ENCODE assay signal across 11 mouse cellular contexts in the genomic region with DNA sequence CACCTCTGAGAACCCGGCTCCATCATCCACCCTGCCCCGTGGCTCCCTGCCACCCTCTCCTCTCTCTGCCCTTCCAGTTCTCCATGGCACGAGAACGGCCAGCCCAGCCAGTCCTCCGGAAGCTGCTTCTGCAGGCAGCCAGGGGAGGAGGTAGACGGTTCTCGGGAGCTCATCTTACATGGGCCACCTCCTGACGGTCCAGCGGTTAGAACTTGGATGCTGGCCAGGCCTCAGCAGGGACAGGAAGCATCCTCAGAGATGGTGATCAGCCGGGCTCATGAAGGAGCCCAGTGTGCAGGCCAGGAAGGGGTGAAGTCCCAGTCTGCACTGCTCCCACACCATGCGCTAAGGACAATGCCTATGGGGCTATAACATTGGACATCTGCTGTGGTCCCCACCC. TPM values are rescaled to one million over a fixed set of nuclear protein-coding genes. Genes with fewer than 3 reads are reported as not detected.
DNase-seq lines count a peak whose midpoint lies in the region; ATAC-seq and TF ChIP-seq lines count a peak whose summit lies in the region.
"Had no signal": no experiment of that assay in that cellular context is flagged by ENCODE, and none has a peak within 500 bp of the region (broad histone marks: within the 10 kb centered on the region; RNA-seq: fewer than 3 reads in every experiment).

No protein-coding gene starts in this region.

- peak; percentile 58 for DNase-seq in adrenal gland, adult 2 months
- no peak for DNase-seq in adrenal gland, adult 18-20 months (ENCODE audit: low spot score in 2 of 2)
- peak; percentile 83 for DNase-seq in 3134 (ENCODE audit: extremely low read depth, insufficient read length, low spot score)
- DNase-seq in kidney, postnatal 14 days, result peak; percentile 84
- no peak for DNase-seq in liver, postnatal 0 days
- no peak for DNase-seq in ovary, postnatal 10 days (ENCODE audit: low spot score)
- DNase-seq: spleen, adult 18-20 months had no signal

- no peak overlapping the region for H3K4me2 ChIP-seq in heart, embryonic 12.5 days
- H3K4me2 ChIP-seq in liver, postnatal 0 days (ENCODE audit: low read depth, low read length), result no peak overlapping the region
- no peak overlapping the region for H3K4me2 ChIP-seq in midbrain, embryonic 16.5 days (ENCODE audit: low read length)
- H3K4me2 ChIP-seq: liver, embryonic 15.5 days; neural tube, embryonic 12.5 days had no signal

- H3K27ac ChIP-seq in heart, embryonic 12.5 days (ENCODE audit: poor library complexity, severe bottlenecking), result 0 out of 2 replicates have a peak overlapping the region, but pooled peaks have one; percentile 4
- no peak overlapping the region for H3K27ac ChIP-seq in liver, postnatal 0 days (ENCODE audit: low read depth)
- no peak overlapping the region for H3K27ac ChIP-seq in midbrain, embryonic 16.5 days (ENCODE audit: low read length)
- H3K27ac ChIP-seq: liver, embryonic 15.5 days; neural tube, embryonic 12.5 days had no signal

- no peak overlapping the region for H3K4me3 ChIP-seq in heart, embryonic 12.5 days
- H3K4me3 ChIP-seq in liver, postnatal 0 days (ENCODE audit: low read depth, low read length), result no peak overlapping the region
- H3K4me3 ChIP-seq in midbrain, embryonic 16.5 days (ENCODE audit: low read depth, low read length), result no peak overlapping the region
- H3K4me3 ChIP-seq: liver, embryonic 15.5 days; neural tube, embryonic 12.5 days had no signal

- H3K36me3 ChIP-seq in heart, embryonic 12.5 days, result no peaks in the 10 kb centered on the region
- no peaks in the 10 kb centered on the region for H3K36me3 ChIP-seq in liver, postnatal 0 days (replicated peaks; ENCODE audit: insufficient read depth, low read length)
- no peaks in the 10 kb centered on the region for H3K36me3 ChIP-seq in midbrain, embryonic 16.5 days (ENCODE audit: control insufficient read depth, insufficient read depth, low read length)
- H3K36me3 ChIP-seq: liver, embryonic 15.5 days; neural tube, embryonic 12.5 days had no signal

- H3K9ac ChIP-seq in heart, embryonic 12.5 days, result no peak overlapping the region
- no peak overlapping the region for H3K9ac ChIP-seq in liver, postnatal 0 days (replicated peaks)
- no peak overlapping the region for H3K9ac ChIP-seq in midbrain, embryonic 16.5 days (ENCODE audit: low read depth, low read length)
- H3K9ac ChIP-seq: liver, embryonic 15.5 days; neural tube, embryonic 12.5 days had no signal

- peaks cover 9% of the 10 kb centered on the region; the same call in 1 of the 2 replicates for H3K27me3 ChIP-seq in heart, embryonic 12.5 days (replicated peaks)
- no peaks in the 10 kb centered on the region for H3K27me3 ChIP-seq in liver, postnatal 0 days (ENCODE audit: insufficient read depth, low read length)
- no peaks in the 10 kb centered on the region for H3K27me3 ChIP-seq in midbrain, embryonic 16.5 days (ENCODE audit: control insufficient read depth, insufficient read depth, low read depth, low read length)
- H3K27me3 ChIP-seq: neural tube, embryonic 12.5 days had no signal

- TF ChIP-seq CTCF in liver, postnatal 0 days (IDR thresholded peaks at IDR 0.05; ENCODE audit: low read depth), result no peak

- peaks cover 25% of the 10 kb centered on the region for H3K4me1 ChIP-seq in heart, embryonic 12.5 days (replicated peaks)
- peaks cover 14% of the 10 kb centered on the region for H3K4me1 ChIP-seq in liver, postnatal 0 days (ENCODE audit: insufficient read depth)
- H3K4me1 ChIP-seq in midbrain, embryonic 16.5 days (ENCODE audit: control insufficient read depth, insufficient read depth, low read length), result peaks cover 2% of the 10 kb centered on the region; the same call in 1 of the 2 replicates

- no peaks in the 10 kb centered on the region for H3K9me3 ChIP-seq in heart, embryonic 12.5 days (replicated peaks)
- H3K9me3 ChIP-seq in liver, postnatal 0 days (ENCODE audit: low read length), result no peaks in the 10 kb centered on the region
- no peaks in the 10 kb centered on the region for H3K9me3 ChIP-seq in midbrain, embryonic 16.5 days (replicated peaks; ENCODE audit: control insufficient read depth, low read length, poor library complexity, severe bottlenecking)
- H3K9me3 ChIP-seq: liver, embryonic 15.5 days; neural tube, embryonic 12.5 days had no signal

- TF ChIP-seq EP300 in liver, postnatal 0 days (IDR thresholded peaks at IDR 0.05; ENCODE audit: low read depth), result no peak

- no peak for ATAC-seq in heart, embryonic 12.5 days (ENCODE audit: insufficient number of reproducible peaks, low FRiP score)
- ATAC-seq in liver, postnatal 0 days, result no peak
- ATAC-seq in midbrain, embryonic 16.5 days, result no peak

- WGBS in heart, embryonic 12.5 days, result 59% methylated on average over 11 of the region's 11 CpGs
- 53% methylated on average over 11 of the region's 11 CpGs for WGBS in liver, postnatal 0 days (ENCODE audit: insufficient replicate concordance)
- 74% methylated on average over 10 of the region's 11 CpGs for WGBS in midbrain, embryonic 16.5 days

RNA-seq across cellular contexts. Expression of gene 2900026A02Rik, which starts 6.6 kb away (rescaled TPM):
- 10 to 100 TPM; 11.5 to 17.8 TPM for total RNA-seq in adrenal gland, adult 2 months (2021)
- polyA plus RNA-seq in adrenal gland, adult 2 months (2012; rRNA removed), result 11.0 and 12.4 TPM in 2 replicates
- 10 to 100 TPM in 1 of 2 experiments, 1 to 10 TPM in 1; 8.8 to 12.1 TPM for total RNA-seq in adrenal gland, adult 18-20 months (2021)
- 20.0 and 22.8 TPM in 2 replicates for polyA plus RNA-seq in heart, embryonic 12.5 days (2016; fragmentation: Nextera tagmentation; extraction: Ambion mirVana)
- polyA plus RNA-seq in liver, postnatal 0 days (2015; fragmentation: Nextera tagmentation; extraction: Ambion mirVana), result 2.7 and 3.1 TPM in 2 replicates
- 3.8 and 4.2 TPM in 2 replicates for polyA plus RNA-seq in midbrain, embryonic 16.5 days (2015; fragmentation: Nextera tagmentation; extraction: Ambion mirVana)

RNA-seq across cellular contexts. Expression of gene Tmem211, which starts 12.3 kb away (rescaled TPM):
- total RNA-seq in adrenal gland, adult 2 months (2021), result not detected
- not detected in 2 replicates for polyA plus RNA-seq in adrenal gland, adult 2 months (2012; rRNA removed)
- total RNA-seq in adrenal gland, adult 18-20 months (2021), result not detected
- polyA plus RNA-seq in heart, embryonic 12.5 days (2016; fragmentation: Nextera tagmentation; extraction: Ambion mirVana), result not detected in 2 replicates
- polyA plus RNA-seq in liver, postnatal 0 days (2015; fragmentation: Nextera tagmentation; extraction: Ambion mirVana), result not detected in 2 replicates
- polyA plus RNA-seq in midbrain, embryonic 16.5 days (2015; fragmentation: Nextera tagmentation; extraction: Ambion mirVana), result not detected in 2 replicates
- polyA plus RNA-seq: liver, embryonic 15.5 days; neural tube, embryonic 12.5 days had no signal

Comparison
In these comparisons a context has a peak if more than half of its experiments do, and no peak if none do; other contexts are left out.
1. DNase-seq: peak in adrenal gland, adult 2 months (single experiment), 3134 (single experiment) and kidney, postnatal 14 days (single experiment); none in adrenal gland, adult 18-20 months (0 of 2), liver, postnatal 0 days (single experiment) and ovary, postnatal 10 days (single experiment).